Mouse (Mus musculus) myocyte (in vitro differentiated cells): ENCODE measurements around the gene Nyap2. TPM values are rescaled to one million over a fixed set of nuclear protein-coding genes. Genes with fewer than 3 reads are reported as not detected.

Experiments used
- H3K27me3 ChIP-seq: one replicate; pipeline ENCODE4 v1.6.1; 2011; ENCODE audit not compliant: control insufficient read depth, insufficient read depth, insufficient read length
- H3K36me3 ChIP-seq: one replicate; pipeline ENCODE4 v1.6.1; 2011; ENCODE audit not compliant: control insufficient read depth, insufficient read depth
- H3K4me2 ChIP-seq: one replicate; pipeline ENCODE4 v1.6.1; 2011; ENCODE audit warnings: low read depth, control low read depth
- H3K4me3 ChIP-seq: one replicate; pipeline ENCODE4 v1.5.1; 2011; ENCODE audit warnings: mild to moderate bottlenecking, control low read depth, moderate library complexity
- H3K79me2 ChIP-seq: one replicate; pipeline ENCODE4 v1.6.1; 2011; ENCODE audit not compliant: control insufficient read depth, insufficient read depth
- H3ac ChIP-seq: one replicate; pipeline ENCODE4 v1.6.1; 2011; ENCODE audit not compliant: control insufficient read depth, insufficient read length
- CEBPB ChIP-seq: IDR thresholded peaks from 2 replicates; pipeline ENCODE4 v1.6.1; 2011; ENCODE audit warnings: mild to moderate bottlenecking, moderate library complexity; ENCODE audit not compliant: poor library complexity, insufficient read depth, severe bottlenecking
- E2F4 ChIP-seq: IDR thresholded peaks from one replicate; pipeline ENCODE4 v1.6.1; 2011; ENCODE audit warnings: mild to moderate bottlenecking, control low read depth, moderate library complexity; ENCODE audit not compliant: insufficient read depth
- MAX ChIP-seq: IDR thresholded peaks from one replicate; pipeline ENCODE4 v1.6.1; 2011; ENCODE audit warnings: low read depth, mild to moderate bottlenecking, control low read depth
- MYOD1 ChIP-seq, 3 experiments: IDR thresholded peaks; one replicate each; pipeline ENCODE4 v1.6.1; 2011; ENCODE audit warnings: control low read depth in 2 of 3, low read depth in 2 of 3, mild to moderate bottlenecking in 2 of 3, moderate library complexity in 1 of 3; ENCODE audit not compliant: insufficient read length in 2 of 3, control insufficient read depth in 1 of 3
- MYOG ChIP-seq, 3 experiments: IDR thresholded peaks; one replicate each; pipeline ENCODE4 v1.6.1; 2011; ENCODE audit warnings: control low read depth in 2 of 3, low read depth in 2 of 3, mild to moderate bottlenecking in 2 of 3; ENCODE audit not compliant: insufficient read length in 2 of 3, control insufficient read depth in 1 of 3, insufficient read depth in 1 of 3
- POLR2A ChIP-seq: IDR thresholded peaks from one replicate; pipeline ENCODE4 v1.6.1; 2011; ENCODE audit warnings: low read depth, mild to moderate bottlenecking, control low read depth, moderate library complexity; ENCODE audit not compliant: insufficient read length
- POLR2AphosphoS2 ChIP-seq: IDR thresholded peaks from one replicate; pipeline ENCODE4 v1.6.1; 2011; ENCODE audit warnings: low read depth, control low read depth; ENCODE audit not compliant: insufficient read length
- REST ChIP-seq: IDR thresholded peaks from one replicate; pipeline ENCODE4 v1.6.1; 2011; ENCODE audit warnings: mild to moderate bottlenecking, control low read depth, moderate library complexity; ENCODE audit not compliant: insufficient read depth, insufficient read length
- SRF ChIP-seq: IDR thresholded peaks from one replicate; pipeline ENCODE4 v1.6.1; 2011; ENCODE audit warnings: low read depth; ENCODE audit not compliant: control insufficient read depth, insufficient read length
- TCF12 ChIP-seq: IDR thresholded peaks from one replicate; pipeline ENCODE4 v1.6.1; 2011; ENCODE audit warnings: mild to moderate bottlenecking, control low read depth; ENCODE audit not compliant: poor library complexity, insufficient read depth, severe bottlenecking
- TCF3 ChIP-seq: IDR thresholded peaks from one replicate; pipeline ENCODE4 v1.6.1; 2011; ENCODE audit warnings: low read depth, control low read depth; ENCODE audit not compliant: insufficient read length
- USF1 ChIP-seq: IDR thresholded peaks from one replicate; pipeline ENCODE4 v1.6.1; 2011; ENCODE audit warnings: low read depth, mild to moderate bottlenecking, control low read depth, moderate library complexity
- polyA plus RNA-seq: library from polyadenylated mRNA; unstranded; fragments of >200 nt; fragmentation: generic; extraction: Trizol; gene quantifications from one replicate; pipeline ENCODE4 v1.2.1, GENCODE M21; 2012; ENCODE audit warnings: missing spikeins

Nyap2 gene
- under 0.01 TPM for polyA plus RNA-seq

DNA sequence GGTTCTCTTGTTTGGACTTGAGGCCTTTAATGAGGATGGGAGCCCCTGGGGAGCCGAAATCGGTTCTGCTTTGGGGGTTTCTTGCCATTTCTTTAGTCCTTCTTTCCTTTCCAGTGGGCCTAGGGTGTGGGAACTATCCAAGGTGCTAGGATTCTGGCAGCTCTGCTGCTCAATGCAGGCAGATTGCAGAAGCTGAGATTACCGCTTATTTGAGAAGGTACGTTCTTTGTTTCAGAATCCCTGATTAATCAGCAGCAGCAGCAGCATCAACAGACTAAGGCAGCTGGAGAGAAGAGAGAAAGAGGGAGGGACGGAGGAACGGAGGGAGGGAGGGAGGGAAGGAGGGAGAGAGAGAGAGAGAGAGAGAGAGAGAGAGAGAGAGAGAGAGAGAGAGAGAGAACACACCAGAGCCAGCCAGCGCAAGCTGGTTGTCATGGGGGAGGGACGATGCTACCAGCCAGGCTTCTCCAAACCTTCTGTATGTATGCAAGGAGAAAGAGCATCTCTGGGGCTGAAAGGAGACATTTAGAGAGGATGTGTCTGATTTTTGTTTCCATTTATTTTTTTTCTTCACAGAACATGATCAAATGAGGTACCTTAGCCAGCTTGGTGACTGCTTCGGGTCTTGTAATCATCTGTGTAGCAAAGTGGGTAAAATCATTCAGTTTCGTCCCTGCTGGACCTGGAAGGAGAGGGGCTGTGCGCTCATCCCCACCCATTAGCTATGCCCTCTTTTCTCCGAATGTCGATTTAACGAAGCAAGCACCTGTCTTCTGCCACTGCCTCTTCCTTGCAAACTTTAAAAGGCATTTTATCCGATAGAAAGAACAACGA, at the start of gene Nyap2:
Gene Nyap2 (plus strand): TSS at position 120 of the 834 bp plus-strand sequence.
- no peaks in the 10 kb centered on the region for H3K36me3 ChIP-seq
- no peak within 1 kb of the TSS for H3K4me3 ChIP-seq
- no peaks in the 10 kb centered on the region for H3K79me2 ChIP-seq
- H3K4me2 ChIP-seq = no peak within 1 kb of the TSS
- no peak within 1 kb of the TSS for H3ac ChIP-seq
- TF ChIP-seq TCF3 (no peak), POLR2AphosphoS2 (no peak), MYOG (IDR thresholded peaks at IDR 0.05; ENCODE audit: control insufficient read depth in 1 of 3, insufficient read depth in 1 of 3, insufficient read length in 2 of 3, low read depth in 2 of 3) (no peak), REST (peak; percentile 23)
- no peaks in the 10 kb centered on the region for H3K27me3 ChIP-seq

DNA sequence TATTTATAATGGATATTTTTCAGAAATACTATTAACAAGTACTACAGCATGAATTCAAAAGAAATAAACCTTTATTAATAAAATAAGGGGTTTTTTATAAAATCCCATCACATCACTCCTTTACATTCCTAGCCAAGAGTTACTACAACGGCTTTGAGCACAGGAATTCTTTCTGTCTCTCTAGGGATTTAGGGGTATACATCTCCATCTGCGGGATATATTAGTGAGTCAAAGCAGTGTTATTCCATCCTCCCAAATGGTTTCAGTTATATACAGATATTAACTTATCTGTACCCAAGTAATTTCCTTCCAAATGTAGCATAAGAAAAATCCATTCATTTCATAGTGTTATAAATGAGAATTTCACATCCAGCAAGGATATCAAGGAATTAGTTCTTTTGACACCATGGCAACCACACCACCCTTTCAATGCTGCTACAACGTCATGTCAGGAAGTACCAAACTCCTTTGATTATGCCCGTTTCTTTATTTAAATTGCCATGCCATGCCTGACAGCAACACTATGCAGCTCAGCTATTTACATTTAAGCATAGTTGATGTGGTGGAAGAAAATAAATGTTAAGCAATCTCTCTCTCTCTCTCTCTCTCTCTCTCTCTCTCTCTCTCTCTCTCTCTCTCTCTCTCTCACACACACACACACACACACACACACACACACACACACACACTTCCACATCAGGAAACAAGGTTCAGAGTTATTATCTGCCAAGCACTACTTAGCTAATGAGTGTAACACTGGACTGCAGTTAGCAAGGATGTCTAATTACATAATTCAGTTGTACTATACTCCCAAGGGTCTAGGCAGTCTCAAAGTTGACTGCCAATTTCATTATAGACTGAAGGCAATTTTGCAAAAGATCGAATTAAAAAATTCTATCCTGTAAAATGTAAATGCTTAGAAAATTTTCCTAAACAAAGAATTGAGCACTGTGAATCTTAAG, 33.6 kb upstream of the Nyap2 start:
- Histone ChIP-seq H3K27me3 (no peaks in the 10 kb centered on the region), H3K36me3 (no peaks in the 10 kb centered on the region), H3ac (no peak overlapping the region), H3K4me3 (no peak overlapping the region), H3K4me2 (no peak overlapping the region), H3K79me2 (no peaks in the 10 kb centered on the region)
- TF ChIP-seq CEBPB (no peak), SRF (no peak), POLR2AphosphoS2 (no peak), USF1 (no peak), MAX (no peak), MYOD1 (IDR thresholded peaks at IDR 0.05; ENCODE audit: control insufficient read depth in 1 of 3, insufficient read length in 2 of 3, low read depth in 2 of 3) (no peak), TCF12 (no peak), MYOG (IDR thresholded peaks at IDR 0.05; ENCODE audit: control insufficient read depth in 1 of 3, insufficient read depth in 1 of 3, insufficient read length in 2 of 3, low read depth in 2 of 3) (no peak)

DNA sequence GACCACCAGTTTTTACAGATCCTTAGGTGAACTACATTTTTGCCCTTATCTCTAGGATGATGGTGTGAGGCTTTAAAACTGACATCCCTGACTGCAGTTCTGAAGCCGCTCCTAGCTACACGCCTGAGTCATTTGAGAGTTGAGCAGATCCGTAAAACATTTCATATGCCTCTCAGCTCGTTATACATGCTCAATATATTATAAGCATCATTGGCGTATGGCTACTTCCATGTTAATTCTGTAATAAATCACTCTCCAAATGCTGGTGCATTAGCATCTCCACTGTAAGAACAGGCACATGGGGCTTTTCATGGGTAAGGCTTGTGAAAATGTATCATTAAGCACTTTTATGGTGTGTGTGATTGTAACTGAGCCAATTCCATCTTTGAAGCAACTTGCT, 18.4 kb upstream of the Nyap2 start:
- TF ChIP-seq TCF3 (no peak), REST (no peak), MYOD1 (IDR thresholded peaks at IDR 0.05; ENCODE audit: control insufficient read depth in 1 of 3, insufficient read length in 2 of 3, low read depth in 2 of 3) (no peak), POLR2AphosphoS2 (no peak), SRF (no peak)
- Histone ChIP-seq H3K79me2 (no peaks in the 10 kb centered on the region), H3K27me3 (no peaks in the 10 kb centered on the region), H3ac (no peak overlapping the region), H3K36me3 (no peaks in the 10 kb centered on the region), H3K4me3 (no peak overlapping the region), H3K4me2 (no peak overlapping the region)

DNA sequence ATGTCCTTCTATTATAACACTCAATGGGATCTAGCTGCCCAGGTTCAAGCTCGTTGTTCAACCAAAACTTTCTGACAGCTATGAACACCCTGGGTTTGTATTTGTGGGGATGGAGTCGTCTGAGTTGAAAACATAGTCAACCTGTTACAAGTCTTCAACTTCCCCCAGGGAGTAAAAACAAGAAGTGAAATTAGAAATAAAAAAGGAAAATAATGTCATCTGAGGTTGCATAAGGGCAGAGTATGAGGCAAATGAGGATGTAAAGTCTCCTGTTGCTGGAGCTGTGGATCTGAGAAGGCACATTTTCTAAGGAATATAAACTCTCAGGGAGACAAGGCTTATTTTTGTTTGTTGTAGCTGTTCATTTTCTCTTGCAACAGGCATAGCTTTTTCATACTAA, 17.9 kb upstream of the Nyap2 start:
- TF ChIP-seq MYOD1 (IDR thresholded peaks at IDR 0.05; ENCODE audit: control insufficient read depth in 1 of 3, insufficient read length in 2 of 3, low read depth in 2 of 3) (no peak), POLR2A (no peak), POLR2AphosphoS2 (no peak), TCF12 (no peak), REST (no peak), MAX (no peak), SRF (no peak), MYOG (IDR thresholded peaks at IDR 0.05; ENCODE audit: control insufficient read depth in 1 of 3, insufficient read depth in 1 of 3, insufficient read length in 2 of 3, low read depth in 2 of 3) (no peak), TCF3 (no peak), CEBPB (no peak), E2F4 (no peak), USF1 (no peak)
- Histone ChIP-seq H3K4me3 (no peak overlapping the region), H3K36me3 (no peaks in the 10 kb centered on the region), H3K79me2 (no peaks in the 10 kb centered on the region), H3K4me2 (no peak overlapping the region), H3ac (no peak overlapping the region), H3K27me3 (no peaks in the 10 kb centered on the region)
